Mouse (Mus musculus) MEL (cell line): ENCODE data around the gene Gm37240. TPM values are rescaled to one million over a fixed set of nuclear protein-coding genes. Genes with fewer than 3 reads are reported as not detected.

Experiments used
- DNase-seq: peaks from one replicate; pipeline ENCODE4 v3.0.0; 2011; ENCODE audit warnings: low read depth, low spot score
- H3K27ac ChIP-seq: 2 replicates; pipeline ENCODE4 v1.5.1; 2012; ENCODE audit warnings: low read depth, mild to moderate bottlenecking, control low read depth, low read length, moderate library complexity; ENCODE audit not compliant: control insufficient read depth
- H3K27me3 ChIP-seq, 2 experiments: fragments of 150-350 bp in 1 of 2; sonication (generic) in 1 of 2; 2 replicates each; pipeline ENCODE4 v1.6.1; 2012; ENCODE audit warnings: low read length in 2 of 2, mild to moderate bottlenecking in 2 of 2, improper control_type of control experiment in 1 of 2, moderate library complexity in 1 of 2; ENCODE audit not compliant: insufficient read depth in 2 of 2, control insufficient read depth in 1 of 2
- H3K36me3 ChIP-seq, 2 experiments: 2 replicates each; pipeline ENCODE4 v1.6.1; 2012 to 2014; ENCODE audit warnings: low read length in 2 of 2, improper control_type of control experiment in 1 of 2, inconsistent platforms in 1 of 2, mild to moderate bottlenecking in 1 of 2; ENCODE audit not compliant: insufficient read depth in 2 of 2, control insufficient read depth in 1 of 2
- H3K4me1 ChIP-seq, 2 experiments: fragments of 150-350 bp in 1 of 2; sonication (generic) in 1 of 2; 2 replicates each; pipeline ENCODE4 v1.6.1; 2012; ENCODE audit warnings: low read length in 2 of 2, improper control_type of control experiment in 1 of 2, mild to moderate bottlenecking in 1 of 2; ENCODE audit not compliant: insufficient read depth in 2 of 2, control insufficient read depth in 1 of 2
- H3K4me3 ChIP-seq, 2 experiments: fragments of 150-350 bp in 1 of 2; sonication (generic) in 1 of 2; 2 replicates each; pipeline ENCODE4 v1.5.1; 2012; ENCODE audit warnings: low read depth in 2 of 2, low read length in 2 of 2, mild to moderate bottlenecking in 2 of 2, moderate library complexity in 2 of 2, control low read depth in 1 of 2, improper control_type of control experiment in 1 of 2; ENCODE audit not compliant: control insufficient read depth in 1 of 2, insufficient read depth in 1 of 2
- H3K79me2 ChIP-seq: 2 replicates; pipeline ENCODE4 v1.6.1; 2012; ENCODE audit warnings: mild to moderate bottlenecking, low read length, moderate library complexity; ENCODE audit not compliant: control insufficient read depth, poor library complexity, insufficient read depth
- H3K9ac ChIP-seq: 2 replicates; pipeline ENCODE4 v1.6.1; 2012; ENCODE audit warnings: low read depth, mild to moderate bottlenecking, control low read depth, low read length, moderate library complexity; ENCODE audit not compliant: control insufficient read depth, poor library complexity, severe bottlenecking
- H3K9me3 ChIP-seq: fragments of 150-350 bp; sonication (generic); replicated peaks from 2 replicates; pipeline ENCODE4 v1.6.1; 2012; ENCODE audit warnings: mild to moderate bottlenecking, low read length, improper control_type of control experiment, moderate library complexity; ENCODE audit not compliant: insufficient read depth
- BHLHE40 ChIP-seq: IDR thresholded peaks from 2 replicates; pipeline ENCODE4 v1.6.1; 2012; ENCODE audit warnings: low read depth, mild to moderate bottlenecking, inconsistent platforms, low read length, improper control_type of control experiment, borderline replicate concordance
- CHD2 ChIP-seq: IDR thresholded peaks from 2 replicates; pipeline ENCODE4 v1.6.1; 2011; ENCODE audit warnings: low read length, improper control_type of control experiment
- ELF1 ChIP-seq: IDR thresholded peaks from 2 replicates; pipeline ENCODE4 v1.6.1; 2014; ENCODE audit warnings: low read depth, mild to moderate bottlenecking, inconsistent platforms, low read length, improper control_type of control experiment, moderate library complexity
- ETS1 ChIP-seq: IDR thresholded peaks from 2 replicates; pipeline ENCODE4 v1.6.1; 2012; ENCODE audit warnings: low read depth, mild to moderate bottlenecking, inconsistent platforms, low read length, improper control_type of control experiment, moderate library complexity
- MAFK ChIP-seq: IDR thresholded peaks from 2 replicates; pipeline ENCODE4 v1.6.1; 2011; ENCODE audit warnings: low read depth, mild to moderate bottlenecking, low read length, improper control_type of control experiment, borderline replicate concordance
- MAX ChIP-seq: IDR thresholded peaks from 2 replicates; pipeline ENCODE4 v1.6.1; 2011; ENCODE audit warnings: low read length, improper control_type of control experiment
- MYB ChIP-seq: IDR thresholded peaks from 2 replicates; pipeline ENCODE4 v1.6.1; 2011; ENCODE audit warnings: mild to moderate bottlenecking, low read depth, low read length, improper control_type of control experiment
- MYC ChIP-seq: IDR thresholded peaks from 2 replicates; pipeline ENCODE4 v1.6.1; 2011; ENCODE audit warnings: low read depth, mild to moderate bottlenecking, low read length, improper control_type of control experiment, moderate library complexity
- NELFE ChIP-seq: IDR thresholded peaks from 2 replicates; pipeline ENCODE4 v1.6.1; 2011; ENCODE audit warnings: low read depth, low read length, improper control_type of control experiment
- RAD21 ChIP-seq: IDR thresholded peaks from 2 replicates; pipeline ENCODE4 v1.6.1; 2011; ENCODE audit warnings: mild to moderate bottlenecking, low read depth, low read length, improper control_type of control experiment
- RCOR1 ChIP-seq: IDR thresholded peaks from 2 replicates; pipeline ENCODE4 v1.6.1; 2012; ENCODE audit warnings: low read depth, mild to moderate bottlenecking, inconsistent platforms, low read length, improper control_type of control experiment
- SIN3A ChIP-seq: IDR thresholded peaks from 2 replicates; pipeline ENCODE4 v1.6.1; 2012; ENCODE audit warnings: low read length, improper control_type of control experiment, inconsistent platforms
- ZC3H11A ChIP-seq: IDR thresholded peaks from 2 replicates; pipeline ENCODE4 v1.6.1; 2012; ENCODE audit warnings: low read depth, mild to moderate bottlenecking, inconsistent platforms, low read length, improper control_type of control experiment
- polyA plus RNA-seq, 2 experiments: library from polyadenylated mRNA; stranded (reverse) in 1 of 2; unstranded in 1 of 2; fragments of >175 nt in 1 of 2; fragments of >200 nt in 1 of 2; gene quantifications; 2 replicates each; pipeline versions ENCODE4 v1.2.1 to v1.2.4; 2012; ENCODE audit warnings: low replicate concordance in 2 of 2, low read depth in 1 of 2; ENCODE audit not compliant: insufficient read length in 2 of 2, insufficient read depth in 1 of 2, missing spikeins in 1 of 2
- total RNA-seq: library from RNA; depleted of rRNA; stranded (reverse); fragments of 300-350 nt; gene quantifications from 2 replicates; pipeline ENCODE4 v1.2.3, GENCODE M21; 2012

Gm37240 gene
- total and polyA plus RNA-seq, 3 experiments: 0.04 TPM; not detected in 2

- DNase-seq: peak; percentile 8
- no peak overlapping the region for H3K27ac ChIP-seq
- TF ChIP-seq ZC3H11A (no peak), NELFE (no peak), RAD21 (no peak), MAFK (no peak)
Measured at GRCm38 (mm10) chr3:85195068-85195481, 692.2 kb downstream of the Gm37240 start.

GRCm38 (mm10) chr3:85189791-85190190 is 697.5 kb downstream of the Gm37240 start:
- no peak for TF ChIP-seq ELF1
- no peak for TF ChIP-seq MYC
- TF ChIP-seq SIN3A: no peak
- TF ChIP-seq BHLHE40: no peak
- no peak for TF ChIP-seq ZC3H11A
- TF ChIP-seq RAD21: no peak
- no peak for TF ChIP-seq CHD2
- no peak for TF ChIP-seq ETS1
- no peak for TF ChIP-seq MYB
- TF ChIP-seq MAX: no peak
- TF ChIP-seq RCOR1: no peak
- H3K27ac ChIP-seq: no peak overlapping the region
- H3K9me3 ChIP-seq: no peaks in the 10 kb centered on the region
- H3K36me3 ChIP-seq: no peaks in the 10 kb centered on the region
- no peaks in the 10 kb centered on the region for H3K27me3 ChIP-seq
- no peak overlapping the region for H3K9ac ChIP-seq
- DNase-seq: no peak
- no peaks in the 10 kb centered on the region for H3K4me1 ChIP-seq
- no peaks in the 10 kb centered on the region for H3K79me2 ChIP-seq
- no peak overlapping the region for H3K4me3 ChIP-seq

More at GRCm38 (mm10) chr3:85195068-85195481, 692.2 kb downstream of the Gm37240 start:
- no peaks in the 10 kb centered on the region for H3K9me3 ChIP-seq
- no peaks in the 10 kb centered on the region for H3K4me1 ChIP-seq
- H3K4me3 ChIP-seq: no peak overlapping the region
- no peak overlapping the region for H3K9ac ChIP-seq
- no peaks in the 10 kb centered on the region for H3K36me3 ChIP-seq
- no peaks in the 10 kb centered on the region for H3K27me3 ChIP-seq
- H3K79me2 ChIP-seq: no peaks in the 10 kb centered on the region

GRCm38 (mm10) chr3:85188364-85188763 is 699.0 kb downstream of the Gm37240 start:
- no peak overlapping the region for H3K9ac ChIP-seq
- no peaks in the 10 kb centered on the region for H3K79me2 ChIP-seq
- no peaks in the 10 kb centered on the region for H3K36me3 ChIP-seq
- H3K9me3 ChIP-seq: no peaks in the 10 kb centered on the region
- no peak overlapping the region for H3K4me3 ChIP-seq
- TF ChIP-seq NELFE: no peak
- TF ChIP-seq SIN3A: no peak
- H3K4me1 ChIP-seq: no peaks in the 10 kb centered on the region
- no peak for DNase-seq
- no peaks in the 10 kb centered on the region for H3K27me3 ChIP-seq
- no peak overlapping the region for H3K27ac ChIP-seq
